Mouse (Mus musculus) cerebellum, adult 18-20 months (tissue): ENCODE measurements around the gene Vti1a.

ENCODE experiments used
- DNase-seq, 2 experiments: peaks; one replicate each; pipeline ENCODE4 v3.0.0; 2021

Gene Vti1a

DNA sequence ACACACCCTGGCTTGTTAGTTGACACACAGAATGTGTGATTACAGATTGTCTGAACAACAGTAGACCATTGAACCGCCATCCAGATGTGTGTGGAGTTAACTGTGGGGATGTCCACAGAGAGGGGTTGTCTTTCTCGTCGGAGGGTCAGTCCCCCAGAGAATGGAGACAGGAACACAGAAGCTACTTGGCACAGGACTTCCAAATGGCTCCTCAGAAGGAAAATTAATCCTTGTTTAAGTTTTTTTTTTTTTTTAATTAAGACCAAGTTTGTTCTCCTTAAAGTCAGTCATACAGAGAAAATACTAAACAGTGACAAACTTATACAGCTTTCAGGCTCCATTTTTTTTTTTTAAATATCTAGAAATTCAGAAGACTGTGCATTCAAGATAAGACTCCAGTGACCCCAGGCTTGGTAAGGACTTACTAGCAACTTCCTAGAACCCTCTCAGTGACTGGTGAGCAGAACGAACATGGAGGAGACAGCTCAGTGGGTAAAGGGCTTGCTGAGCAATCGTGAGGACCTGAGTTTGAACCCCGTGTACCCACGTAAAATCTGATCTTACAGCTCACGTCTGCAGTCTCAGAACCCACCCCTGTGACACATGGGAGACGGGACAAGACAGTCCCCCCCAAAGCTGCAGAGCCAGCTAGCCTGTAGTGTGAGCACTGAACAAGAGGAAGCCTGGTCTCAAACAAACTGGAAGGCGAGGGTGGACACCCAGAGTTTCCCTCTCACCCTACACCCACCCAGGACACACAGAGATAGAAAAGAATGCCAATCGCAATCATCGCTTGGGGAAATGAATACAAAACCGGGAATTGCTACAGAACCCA lies 248.2 kb downstream of the Vti1a start:
- no peak for DNase-seq

DNA sequence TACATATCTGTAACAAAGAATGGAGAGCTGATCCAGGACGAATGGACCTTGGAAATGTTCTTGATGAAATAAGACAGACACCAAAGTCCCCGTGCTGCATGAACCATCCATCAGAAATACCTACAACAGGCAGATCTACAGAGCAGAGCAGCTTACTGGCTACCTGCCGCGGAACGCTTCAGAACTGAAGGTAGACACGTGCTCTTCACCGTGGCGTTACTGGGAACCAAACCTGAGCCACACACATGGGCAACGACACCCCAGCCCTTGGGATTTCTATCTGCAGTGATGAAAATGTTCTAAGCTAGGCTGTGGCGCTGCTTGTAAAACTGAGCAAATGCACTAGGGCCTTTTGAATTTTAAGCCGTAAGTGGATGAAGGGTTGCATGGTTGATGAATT lies 249.0 kb downstream of the Vti1a start:
- no peak for DNase-seq

DNA sequence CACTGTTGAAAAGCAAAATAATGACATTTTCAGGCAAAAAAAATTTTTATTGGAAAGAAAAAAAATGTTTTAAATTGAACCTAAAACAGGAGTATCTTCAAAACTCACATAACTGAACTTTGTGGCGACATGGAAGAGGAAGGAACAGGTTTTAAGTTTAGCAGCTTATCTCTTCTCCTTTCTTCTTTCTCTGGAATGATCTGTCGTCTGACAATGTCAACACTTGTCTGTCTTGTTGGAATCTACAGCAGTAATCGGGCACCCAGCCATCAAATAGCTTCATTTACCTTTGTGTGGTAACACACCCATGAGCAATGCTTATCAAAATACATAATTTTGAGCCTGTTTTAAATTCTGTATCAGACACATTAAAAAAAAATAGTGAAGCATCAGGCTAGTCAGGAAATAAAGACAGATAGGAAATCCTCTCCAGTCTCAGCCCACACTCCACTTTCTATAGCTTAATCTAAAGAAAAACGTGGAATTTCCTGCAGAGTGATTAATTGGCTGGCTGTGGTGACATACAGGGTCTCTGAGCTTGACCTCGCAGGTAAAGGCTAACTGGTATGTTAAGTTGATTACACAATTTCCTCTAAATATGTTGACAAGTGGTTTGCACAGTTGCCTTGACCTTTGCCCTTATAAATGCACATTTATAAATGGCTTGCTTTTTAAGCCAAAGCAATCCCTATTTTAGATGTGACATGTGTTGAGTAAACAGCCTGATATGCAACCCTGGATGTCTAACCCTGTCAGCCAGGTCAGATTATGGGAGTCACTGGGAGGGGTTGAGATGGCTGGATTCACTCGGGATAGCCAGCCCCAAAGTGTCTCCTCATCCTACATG lies 249.7 kb downstream of the Vti1a start:
- no peak for DNase-seq

DNA sequence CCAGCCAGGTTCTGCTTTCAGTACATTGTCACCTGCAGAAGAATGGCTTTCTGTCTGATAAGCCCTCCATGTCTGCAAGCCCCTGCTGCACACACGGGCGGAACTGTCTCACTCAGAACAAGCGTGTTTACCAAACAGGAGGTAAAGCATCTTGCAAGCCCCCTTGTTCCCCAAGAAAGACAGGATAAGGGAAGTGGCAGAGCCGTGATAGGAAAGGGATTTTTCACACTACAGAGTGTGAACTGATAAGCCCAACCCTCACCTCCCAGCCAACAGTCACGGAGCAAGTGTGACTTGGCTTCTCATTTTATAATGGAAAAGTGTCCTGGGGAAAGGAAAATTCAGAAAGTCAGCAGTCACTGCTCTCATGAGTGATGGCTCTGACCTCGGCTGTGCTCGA lies 253.0 kb downstream of the Vti1a start:
- no peak for DNase-seq

DNA sequence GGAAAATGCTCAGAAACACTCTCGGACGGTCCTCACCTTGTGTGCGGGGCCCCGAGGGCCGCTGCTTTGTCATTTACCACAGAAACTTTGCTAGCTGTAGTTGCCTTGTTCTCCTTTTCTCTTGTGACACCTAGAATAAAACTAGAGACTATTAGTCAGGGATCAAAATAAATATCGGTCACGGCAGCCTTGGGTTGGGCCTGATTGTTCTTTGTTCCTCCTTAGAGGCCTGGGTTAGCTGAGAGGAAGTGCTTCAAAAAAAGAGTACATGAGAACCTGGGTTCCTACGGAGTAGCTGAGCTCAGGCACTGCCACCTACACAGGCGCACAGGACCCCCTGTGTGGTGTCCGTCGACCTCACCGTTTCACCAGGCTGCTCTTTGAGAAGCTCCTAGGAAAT lies 253.8 kb downstream of the Vti1a start:
- DNase-seq = no peak

DNA sequence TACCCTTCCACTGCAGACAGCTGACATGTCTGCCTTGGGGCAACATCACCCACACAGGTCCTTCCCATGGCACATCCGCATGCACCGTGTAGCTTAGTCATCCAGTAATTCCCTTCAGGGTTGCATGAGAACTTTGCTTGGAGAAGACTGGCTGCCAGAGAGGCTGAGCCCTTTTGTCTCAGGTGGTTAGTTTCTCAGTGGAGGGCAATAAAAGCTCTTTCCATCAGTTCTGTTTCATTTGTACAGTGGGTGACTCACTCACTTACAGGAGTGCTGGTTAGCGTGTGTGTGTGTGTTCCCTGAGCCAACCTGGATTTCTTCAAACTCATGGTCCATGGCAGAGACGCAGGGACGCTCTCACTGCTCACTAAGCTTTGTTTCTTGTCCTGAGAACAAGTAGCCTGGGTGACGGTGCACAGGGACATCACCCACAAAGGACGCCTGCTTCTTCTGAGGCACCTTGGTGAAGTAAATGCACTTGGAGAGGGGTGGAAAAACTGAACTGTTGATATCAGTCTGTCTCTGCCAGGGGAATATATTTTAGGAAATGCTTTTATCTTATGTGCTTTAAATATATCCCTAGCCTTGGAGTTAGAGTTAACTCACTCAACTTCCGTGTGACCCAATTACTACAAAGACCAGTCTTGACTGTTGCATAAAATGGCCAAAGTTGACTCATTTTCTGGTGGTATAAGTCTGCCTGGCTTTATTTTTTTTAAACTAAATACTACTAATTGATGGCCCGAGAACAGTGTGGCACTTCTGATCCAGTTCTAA lies 254.6 kb downstream of the Vti1a start:
- no peak for DNase-seq

DNA sequence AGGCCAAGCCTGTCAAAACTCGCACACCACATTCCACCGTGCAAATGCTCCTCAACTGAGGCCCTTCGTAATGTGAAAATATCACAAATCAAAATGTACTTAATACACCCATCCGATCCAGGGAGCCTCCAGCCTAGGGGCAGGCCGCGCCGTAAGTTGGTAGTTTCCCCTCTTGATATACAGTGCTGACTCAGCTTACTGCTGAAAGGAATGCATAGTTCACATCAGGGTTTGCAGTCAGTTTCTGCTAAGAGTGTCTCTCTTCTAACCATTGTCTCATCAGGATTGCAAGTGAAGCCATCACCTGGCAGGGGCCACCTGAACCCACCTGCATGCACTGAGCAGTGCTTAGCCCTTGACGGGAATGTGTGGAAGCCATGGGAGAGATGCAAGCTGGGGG lies 255.4 kb downstream of the Vti1a start:
- no peak for DNase-seq

DNA sequence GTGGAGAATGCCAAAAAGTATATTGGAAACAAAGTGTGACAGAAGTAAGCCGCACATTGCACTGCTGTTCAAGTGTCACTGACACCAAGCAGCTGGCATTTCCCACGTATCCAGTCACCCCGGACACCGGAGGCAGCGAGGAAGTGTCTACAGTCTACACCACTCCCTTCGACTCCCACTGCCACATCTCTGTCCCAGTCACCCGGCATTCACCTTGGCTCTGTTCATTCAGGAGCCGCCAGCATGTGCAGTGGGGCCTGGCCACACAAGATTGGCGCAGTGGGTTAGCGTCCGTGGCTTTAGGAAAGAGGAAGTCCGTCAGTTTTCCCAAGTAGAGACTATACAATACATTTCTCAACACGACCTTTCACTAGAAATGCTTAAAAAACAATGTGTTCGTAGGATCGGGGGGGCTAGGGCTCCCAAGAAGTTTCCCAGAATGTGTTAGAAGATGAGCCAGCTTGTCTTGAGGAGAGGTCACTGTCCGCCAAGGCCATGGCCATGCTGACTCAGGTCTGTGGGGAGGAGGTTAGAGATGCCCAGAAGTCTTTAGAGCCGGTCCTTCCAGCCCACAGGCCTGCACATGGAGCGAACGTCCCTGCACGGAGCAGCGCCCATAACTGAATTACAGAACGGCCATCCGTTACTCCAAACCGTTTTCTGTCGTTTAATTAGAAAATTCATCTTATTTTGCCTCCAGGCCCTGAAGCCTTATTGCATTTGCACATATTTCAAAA lies 261.4 kb downstream of the Vti1a start:
- DNase-seq = no peak

DNA sequence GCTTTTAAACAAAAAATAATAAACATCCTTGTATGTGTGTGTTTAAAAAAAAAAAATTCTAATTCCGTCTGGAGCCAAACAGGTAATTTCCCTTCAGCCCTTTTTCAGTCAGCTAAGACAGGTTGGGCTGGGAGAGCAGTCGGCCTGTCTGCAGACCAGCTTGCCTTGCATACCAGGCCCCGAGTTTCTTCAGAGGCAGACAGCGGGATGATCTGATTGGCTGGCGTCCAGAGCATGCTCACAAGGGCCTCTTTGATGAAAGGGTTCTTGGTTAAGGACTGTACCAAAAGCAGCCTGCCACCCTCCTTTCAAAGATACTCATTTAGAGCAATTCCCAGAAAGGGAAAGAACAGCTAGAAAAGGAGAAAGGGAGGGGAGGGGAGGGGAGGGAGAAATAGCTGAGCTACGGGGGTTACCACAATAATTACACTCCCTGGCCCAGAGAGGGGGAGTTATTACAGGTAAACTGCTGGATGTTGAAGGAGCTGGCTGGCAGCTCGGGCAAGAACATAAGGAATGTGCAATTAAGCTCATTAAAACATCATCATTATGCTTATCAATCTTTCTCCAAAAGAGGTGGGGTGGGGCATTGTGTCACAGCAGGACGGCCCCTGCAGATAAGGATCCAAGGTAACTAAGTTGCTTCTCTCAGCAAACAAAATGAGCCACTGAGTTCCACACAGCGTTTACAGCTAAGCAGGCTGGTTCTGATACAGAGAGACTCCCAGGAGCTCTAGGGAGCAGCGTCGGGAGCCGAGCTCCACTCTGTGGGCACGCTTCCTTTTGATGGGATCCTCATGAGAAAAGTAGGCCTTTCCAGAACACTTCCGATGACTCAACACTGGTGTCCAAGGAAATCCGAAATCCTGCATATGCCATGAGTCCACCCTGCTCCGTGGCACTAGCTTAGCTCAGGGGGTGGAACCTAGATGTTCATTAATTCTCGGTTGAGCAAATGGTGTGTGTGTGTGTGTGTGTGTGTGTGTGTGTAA lies 262.3 kb downstream of the Vti1a start:
- peak; percentile 26 to 32 for DNase-seq

DNA sequence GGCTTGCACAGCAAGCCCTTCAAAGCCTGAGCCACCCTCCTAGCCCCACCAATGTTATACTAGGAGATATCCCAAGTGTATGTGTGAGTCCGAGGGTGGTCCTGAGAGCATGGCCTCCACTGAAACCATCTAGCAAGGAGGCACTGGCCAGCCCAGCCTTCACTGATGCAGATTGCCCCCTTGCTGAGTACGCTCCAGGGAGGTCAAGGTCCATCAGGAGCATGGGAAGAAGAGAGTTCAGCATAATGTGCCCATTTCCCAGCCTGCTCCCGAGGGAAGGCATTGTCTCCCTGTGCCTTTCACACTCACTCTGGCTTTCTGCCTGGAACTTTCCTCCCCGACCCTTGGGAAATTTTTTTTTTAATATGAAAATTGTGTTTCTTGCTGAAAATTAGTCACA lies 263.2 kb downstream of the Vti1a start:
- DNase-seq = no peak

DNA sequence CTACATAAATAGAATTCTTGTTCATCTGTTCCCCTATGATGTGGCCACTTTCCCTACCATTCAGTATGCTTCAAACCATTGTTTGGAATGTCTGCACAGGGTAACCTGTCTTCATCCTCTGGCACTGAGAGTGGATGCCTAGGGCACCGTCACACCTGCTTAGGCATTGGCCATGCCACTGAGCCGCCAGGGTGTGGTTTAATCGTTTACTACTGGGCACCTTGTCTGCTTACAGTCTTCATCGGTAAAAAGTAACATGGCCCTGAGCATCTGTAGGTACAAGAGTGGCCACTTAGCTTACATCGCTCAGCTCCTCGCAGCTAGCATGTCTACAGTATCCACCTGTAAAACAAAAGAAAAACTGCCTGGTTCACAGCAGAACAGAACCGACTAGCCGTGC lies 264.1 kb downstream of the Vti1a start:
- DNase-seq = no peak

DNA sequence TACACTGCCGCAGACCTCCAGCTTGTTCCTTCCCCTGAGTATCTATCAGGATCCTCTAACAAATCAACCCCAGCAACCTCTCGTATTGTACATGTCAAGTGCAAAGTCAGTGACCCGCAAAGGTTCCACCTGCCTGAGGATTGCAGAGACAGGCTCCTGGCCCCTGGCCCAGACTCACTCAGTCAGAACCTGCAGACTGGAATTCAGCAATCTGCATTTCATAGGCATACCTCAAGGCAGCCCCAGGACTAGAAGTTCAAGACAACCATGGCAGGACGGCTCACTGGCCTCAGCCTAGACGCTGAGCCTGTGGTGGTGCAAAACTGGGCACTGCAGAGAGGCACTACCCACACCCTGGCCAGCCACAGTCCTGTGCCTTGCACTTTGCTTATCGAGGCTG lies 264.6 kb downstream of the Vti1a start:
- no peak for DNase-seq

DNA sequence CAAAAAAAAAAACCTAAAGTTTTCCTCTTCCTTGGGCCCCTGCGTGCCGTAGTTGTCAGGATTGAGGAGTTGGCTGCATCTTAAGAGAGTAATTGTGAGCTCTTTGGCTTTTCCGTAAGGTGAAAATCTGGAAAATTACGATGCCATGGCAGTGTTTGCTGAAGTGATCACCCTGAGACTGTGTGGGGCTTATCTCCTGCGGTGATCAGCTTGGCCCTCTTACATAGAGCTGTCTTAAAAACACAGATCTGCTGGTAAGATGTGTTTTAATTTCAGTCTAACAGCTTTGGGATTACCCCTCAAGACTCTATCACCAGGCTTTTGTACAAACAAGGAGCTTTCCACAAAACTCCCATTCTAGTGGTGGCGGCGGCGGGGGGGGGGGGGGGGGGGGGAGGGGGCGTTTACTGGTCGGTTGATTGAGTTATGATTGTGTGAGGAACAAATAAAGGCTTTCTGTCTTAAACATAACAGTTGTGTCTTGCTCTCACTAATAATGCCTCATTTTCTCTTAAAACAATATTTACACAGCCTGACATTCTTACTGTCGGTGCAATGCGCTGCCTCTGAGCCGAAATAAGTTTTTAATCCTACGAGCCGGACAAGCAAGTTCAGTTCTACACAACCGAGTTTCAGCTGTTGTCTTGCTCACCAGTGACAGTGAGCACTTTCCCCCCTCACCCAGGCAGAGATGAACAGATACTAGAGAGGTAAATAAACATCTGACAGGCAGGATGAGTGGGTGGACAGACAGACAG lies 267.0 kb downstream of the Vti1a start:
- DNase-seq = no peak

DNA sequence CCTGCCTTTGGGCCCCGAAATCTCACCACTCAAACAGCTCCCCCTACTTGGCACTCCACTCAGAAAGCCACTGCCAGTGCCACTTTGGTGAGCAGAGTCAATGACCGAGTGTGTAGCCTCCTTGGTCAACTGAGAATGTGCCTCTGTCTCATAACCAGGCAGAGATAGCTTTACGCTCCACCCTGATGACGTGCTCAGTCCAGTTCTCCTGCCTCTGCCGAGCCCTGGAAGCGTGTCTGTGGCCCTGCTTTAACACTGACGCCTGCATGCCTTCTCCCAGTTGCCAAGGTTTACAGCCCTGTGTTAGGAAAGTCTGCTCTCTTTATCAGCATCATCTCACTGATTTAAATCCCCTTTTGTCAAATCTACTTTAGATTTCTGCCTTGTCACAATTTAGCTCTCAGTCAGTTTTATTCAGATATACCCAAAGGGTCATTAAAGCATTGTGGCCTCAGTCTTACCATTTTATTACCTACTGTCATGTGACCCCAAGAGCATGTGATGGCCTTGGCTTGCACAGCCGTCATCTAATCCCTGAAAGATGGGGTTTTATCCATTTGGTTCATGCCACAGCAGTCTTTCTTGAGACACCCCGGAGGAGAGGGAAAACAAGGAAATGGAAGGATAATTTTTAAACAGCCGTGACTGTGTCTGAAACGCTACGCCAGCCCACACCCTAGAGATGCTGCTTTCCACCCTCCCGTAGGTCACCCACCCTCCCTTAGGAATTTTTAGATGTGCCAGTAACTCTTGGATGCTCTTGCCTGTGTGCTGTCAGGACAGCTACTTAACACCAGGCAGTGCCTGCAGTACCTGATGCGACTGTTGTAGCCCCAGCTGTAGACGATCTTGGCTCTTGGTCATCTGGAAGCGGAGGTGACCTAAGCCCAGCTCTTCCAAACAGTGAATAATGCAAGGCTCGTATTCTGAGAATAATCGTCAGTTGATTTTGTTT lies 269.5 kb downstream of the Vti1a start:
- no peak for DNase-seq

DNA sequence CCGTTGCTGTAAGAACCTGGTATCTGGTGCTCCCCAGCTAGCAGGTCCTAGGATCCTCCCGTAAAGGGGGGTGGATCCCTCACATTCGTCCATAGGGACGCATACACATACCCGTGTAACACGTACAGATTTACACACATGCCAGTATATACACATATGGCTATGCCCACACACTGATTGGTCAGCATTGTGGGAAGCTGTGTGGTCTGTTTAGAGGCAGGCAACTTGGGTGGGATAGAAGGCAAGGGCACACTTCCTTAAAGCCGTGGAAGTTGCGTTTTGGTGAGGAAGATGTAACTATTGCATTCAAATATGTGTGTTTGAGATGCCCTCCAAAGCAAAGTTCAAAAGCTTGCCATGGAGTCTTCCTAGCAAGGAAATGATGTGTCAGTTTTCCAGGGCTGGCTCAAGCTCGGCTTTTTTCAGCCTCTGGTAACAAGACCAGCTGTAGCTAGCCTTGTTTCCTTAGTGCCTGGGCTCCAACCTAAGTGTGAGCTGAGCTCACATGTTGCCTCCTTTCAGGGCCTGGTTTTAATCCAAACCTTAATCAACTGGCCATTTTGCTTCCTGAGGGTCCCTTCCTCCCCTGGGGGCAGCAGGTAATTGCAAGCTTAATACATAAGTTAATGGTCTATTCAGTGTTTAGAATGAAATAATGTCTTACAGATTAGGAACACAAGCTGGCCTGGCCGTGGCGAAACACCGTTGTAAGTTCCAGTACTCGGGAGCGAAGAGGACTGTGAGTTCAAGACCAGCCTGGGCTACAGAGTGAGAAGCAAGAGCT lies 271.7 kb downstream of the Vti1a start:
- DNase-seq = no peak

DNA sequence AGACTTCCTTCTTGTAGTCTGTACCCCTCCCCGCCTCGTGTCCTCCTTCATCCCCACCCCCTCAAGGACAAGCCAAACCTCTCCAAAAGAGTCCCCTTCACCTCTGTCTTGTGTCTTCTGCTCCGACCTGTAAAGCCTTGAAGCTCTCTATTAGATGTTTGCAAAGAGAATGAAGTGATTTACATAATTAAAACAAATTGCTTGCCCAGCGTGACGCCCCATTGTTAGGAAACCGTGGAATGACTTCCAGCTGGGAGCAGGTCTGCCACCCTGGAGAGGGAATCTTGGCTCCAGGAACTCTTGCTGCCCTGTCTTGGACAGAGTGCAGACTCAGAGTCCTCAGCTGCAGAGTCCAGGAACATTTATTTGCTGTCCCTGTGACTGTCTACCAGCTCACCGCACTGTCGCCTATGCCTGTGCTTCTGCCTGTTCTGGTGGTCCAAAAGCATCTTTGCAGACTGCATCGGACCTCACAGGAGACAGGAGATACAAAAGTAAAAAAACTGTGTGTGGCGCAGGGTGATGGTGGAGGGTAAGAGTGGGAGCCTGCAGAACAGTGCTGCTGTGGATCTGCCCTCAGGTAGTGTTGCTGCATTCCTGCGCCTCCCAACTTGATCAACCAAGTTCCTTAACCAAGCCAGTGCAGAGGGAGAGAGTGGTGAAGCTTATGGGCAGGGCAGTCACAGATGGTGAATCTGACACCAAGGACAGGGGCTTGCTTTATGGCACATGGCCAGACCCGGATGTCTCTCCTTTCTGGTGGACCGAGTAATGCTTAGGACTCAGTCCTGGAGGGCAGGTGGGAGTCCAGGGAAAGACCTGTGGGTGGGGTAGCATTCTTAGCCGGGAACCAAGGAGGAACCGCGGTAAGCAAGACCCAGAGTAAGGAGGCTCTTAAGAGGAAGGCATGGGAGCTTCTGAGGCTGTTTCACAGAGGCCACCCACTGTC lies 273.1 kb downstream of the Vti1a start:
- DNase-seq = no peak
